Mouse (Mus musculus): ENCODE data around the gene Pef1. TPM values are rescaled to one million over a fixed set of nuclear protein-coding genes. Genes with fewer than 3 reads are reported as not detected.
A peak's percentile ranks its signal among the peaks of the same experiment; 100 is the strongest.

Gene Pef1
- polyA plus RNA-seq, 1 experiment from 2014 or later = 74.3 TPM

DNA sequence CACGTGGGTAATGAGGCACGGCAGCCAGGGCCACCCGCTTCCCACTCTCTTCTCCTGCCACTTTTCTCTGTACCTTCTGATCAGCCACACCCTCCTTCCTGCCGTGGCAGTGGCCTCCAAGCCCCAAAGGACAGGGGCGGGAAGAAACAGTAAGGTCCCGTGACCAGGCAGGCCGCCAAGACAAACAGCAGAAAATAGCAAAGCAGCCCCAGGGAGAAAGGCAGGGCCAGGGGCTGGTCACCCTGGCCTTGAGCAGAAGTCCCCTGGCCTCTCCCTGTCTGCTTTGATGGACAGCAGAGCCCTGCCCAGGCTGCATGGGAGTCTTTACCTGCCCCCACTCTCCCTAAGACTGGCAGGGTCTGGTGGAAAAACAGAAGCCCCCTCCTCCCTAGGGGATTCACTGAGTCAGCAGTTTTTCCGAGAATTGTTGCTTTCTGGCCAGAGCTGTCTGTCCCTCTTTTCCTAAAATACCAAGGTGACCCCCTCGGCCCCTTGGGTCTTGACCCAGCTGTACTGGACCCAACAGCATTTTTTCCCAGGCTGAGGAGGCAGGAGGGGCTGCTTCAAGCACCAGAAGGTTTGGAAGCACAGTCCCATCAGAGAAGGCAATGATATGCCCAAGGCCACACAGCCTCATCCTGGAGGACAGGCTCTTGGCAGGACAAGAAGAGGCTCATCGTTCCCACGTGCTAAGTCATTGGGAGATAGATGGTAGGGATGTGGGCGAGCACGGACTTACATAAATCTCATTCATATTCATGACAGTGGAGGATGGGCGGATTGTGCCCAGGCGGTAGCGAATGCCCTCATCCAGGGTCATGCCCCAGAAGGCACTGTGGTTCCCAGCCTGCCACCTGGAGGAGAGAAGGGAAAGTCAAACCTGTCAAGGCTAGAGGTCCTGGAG lies 66.2 kb downstream of the Pef1 start:
- Histone ChIP-seq H3K4me2 (replicated peaks; ENCODE audit: low read depth, low read length) (peak overlapping the region; percentile 20; the same call in 1 of the 2 replicates), H3K27me3 (ENCODE audit: control insufficient read depth, insufficient read depth, low read length) (no peaks in the 10 kb centered on the region), H3K36me3 (ENCODE audit: control insufficient read depth, insufficient read depth, low read length) (no peaks in the 10 kb centered on the region), H3K4me3 (ENCODE audit: low read depth, low read length) (no peak overlapping the region), H3K4me1 (ENCODE audit: control insufficient read depth, insufficient read depth, low read length) (peaks cover 38% of the 10 kb centered on the region), H3K27ac (ENCODE audit: low read length) (peak overlapping the region; percentile 68; the same call in 1 of the 2 replicates), H3K9ac (replicated peaks; ENCODE audit: low read depth, low read length) (no peak overlapping the region), H3K9me3 (ENCODE audit: control insufficient read depth, low read depth, low read length) (no peaks in the 10 kb centered on the region)
- ATAC-seq (ENCODE audit: insufficient number of reproducible peaks, insufficient read depth, low FRiP score, low read depth) = peak; percentile 78
- 44% methylated on average over 16 of the region's 16 CpGs for WGBS

DNA sequence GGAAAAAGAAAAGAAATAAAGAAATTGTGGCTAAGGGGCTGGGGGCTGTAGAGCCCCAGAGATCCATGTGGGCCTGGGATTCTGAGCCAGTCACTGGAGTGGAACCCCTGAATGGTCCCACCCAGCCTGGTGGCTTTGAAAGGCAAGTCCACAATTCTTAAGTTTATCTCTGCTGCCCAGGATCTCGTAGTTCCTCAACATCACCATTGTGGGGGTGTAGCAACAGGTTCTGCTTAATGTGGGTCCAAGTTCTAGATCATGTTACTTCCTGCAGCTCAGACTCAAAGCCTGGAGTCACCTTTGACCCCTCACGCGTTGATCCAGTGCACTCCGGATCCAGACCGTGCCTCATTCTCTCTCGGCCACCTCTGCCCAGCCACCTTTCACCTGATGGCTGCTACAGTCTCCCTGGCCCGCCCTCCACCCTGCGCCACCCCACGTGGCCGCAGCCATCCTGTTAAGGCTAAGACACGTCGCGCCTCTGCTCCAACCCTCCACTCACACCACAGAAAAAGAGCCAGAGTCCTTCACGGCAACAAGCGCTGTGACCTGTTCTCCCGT lies 67.1 kb downstream of the Pef1 start:
- no peak overlapping the region for H3K4me3 ChIP-seq (ENCODE audit: low read depth, low read length)
- WGBS = 82% methylated on average over 16 of the region's 16 CpGs
- 0 out of 2 replicates have a peak, but pooled peaks cover 1% of the 10 kb centered on the region for H3K27me3 ChIP-seq (ENCODE audit: control insufficient read depth, insufficient read depth, low read length)
- no peak overlapping the region for H3K9ac ChIP-seq (replicated peaks; ENCODE audit: low read depth, low read length)
- ATAC-seq (ENCODE audit: insufficient number of reproducible peaks, insufficient read depth, low FRiP score, low read depth) = no peak
- no peaks in the 10 kb centered on the region for H3K9me3 ChIP-seq (ENCODE audit: control insufficient read depth, low read depth, low read length)
- H3K27ac ChIP-seq (ENCODE audit: low read length) = no peak overlapping the region
- H3K36me3 ChIP-seq (ENCODE audit: control insufficient read depth, insufficient read depth, low read length) = no peaks in the 10 kb centered on the region
- no peak overlapping the region for H3K4me2 ChIP-seq (replicated peaks; ENCODE audit: low read depth, low read length)
- H3K4me1 ChIP-seq (ENCODE audit: control insufficient read depth, insufficient read depth, low read length) = peaks cover 39% of the 10 kb centered on the region

DNA sequence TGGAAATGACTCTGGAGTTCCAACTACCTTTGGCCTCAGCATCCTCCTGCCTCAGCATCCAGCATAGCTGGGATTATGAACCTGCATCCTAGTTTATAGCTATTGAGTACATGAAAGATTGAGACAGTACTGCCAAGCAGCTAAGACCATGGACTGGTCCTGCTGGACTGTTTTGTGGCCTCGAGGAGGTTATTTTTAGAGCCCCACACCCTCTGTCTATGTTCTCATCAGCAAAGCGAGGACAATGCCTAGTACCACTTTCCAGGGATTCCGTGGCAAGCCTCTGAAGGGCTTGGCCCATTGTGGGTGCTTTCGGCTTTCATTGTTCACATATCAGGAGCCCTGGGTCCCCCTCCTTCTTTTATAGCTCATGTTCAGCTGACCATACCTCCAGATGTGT lies 68.0 kb downstream of the Pef1 start:
- H3K36me3 ChIP-seq (ENCODE audit: control insufficient read depth, insufficient read depth, low read length) = no peaks in the 10 kb centered on the region
- H3K4me3 ChIP-seq (ENCODE audit: low read depth, low read length) = no peak overlapping the region
- 85% methylated on average over 4 of the region's 4 CpGs for WGBS
- H3K9me3 ChIP-seq (ENCODE audit: control insufficient read depth, low read depth, low read length) = no peaks in the 10 kb centered on the region
- ATAC-seq (ENCODE audit: insufficient number of reproducible peaks, insufficient read depth, low FRiP score, low read depth) = no peak
- H3K4me2 ChIP-seq (replicated peaks; ENCODE audit: low read depth, low read length) = no peak overlapping the region
- no peak overlapping the region for H3K27ac ChIP-seq (ENCODE audit: low read length)
- no peak overlapping the region for H3K9ac ChIP-seq (replicated peaks; ENCODE audit: low read depth, low read length)
- 0 out of 2 replicates have a peak, but pooled peaks cover 2% of the 10 kb centered on the region for H3K27me3 ChIP-seq (ENCODE audit: control insufficient read depth, insufficient read depth, low read length)
- peaks cover 48% of the 10 kb centered on the region for H3K4me1 ChIP-seq (ENCODE audit: control insufficient read depth, insufficient read depth, low read length)

DNA sequence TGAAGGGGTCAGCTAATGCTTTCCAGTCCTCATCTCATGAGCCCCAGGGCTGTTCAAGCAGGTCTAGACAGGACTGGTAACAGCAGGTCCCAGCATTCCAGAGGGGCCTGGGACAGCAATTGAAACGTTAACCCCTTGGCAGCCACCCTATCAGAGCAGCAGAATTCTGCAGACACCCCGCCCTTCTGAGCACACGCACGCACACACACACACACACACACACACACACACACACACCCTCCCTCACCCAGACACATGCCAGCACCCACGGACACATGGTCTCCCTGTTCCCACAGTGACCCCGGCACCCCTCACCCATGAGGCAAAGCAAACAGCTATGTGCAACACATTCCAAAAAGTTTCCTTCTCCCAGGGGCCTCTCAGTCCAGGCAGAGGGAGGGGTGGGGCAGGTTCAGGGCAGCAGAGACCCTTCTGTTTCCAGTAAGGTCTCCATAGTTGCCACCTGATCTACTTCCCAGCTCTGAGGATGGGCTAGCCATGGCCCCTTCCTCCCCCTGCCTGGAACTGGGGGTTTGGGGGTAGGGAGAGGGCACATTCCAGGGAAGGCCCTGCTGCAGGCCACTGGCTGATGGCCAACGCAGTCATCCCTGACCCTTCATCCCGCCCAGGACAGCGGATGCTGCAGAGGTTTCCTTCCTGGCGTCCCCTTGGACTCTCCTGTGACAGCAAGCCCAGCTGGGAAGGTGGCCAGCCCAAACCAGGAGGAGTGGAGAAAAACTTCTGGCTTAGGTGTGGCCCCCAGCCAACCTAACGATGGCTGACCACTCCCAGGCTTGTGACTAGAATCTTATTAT lies 69.8 kb downstream of the Pef1 start:
- H3K4me2 ChIP-seq (replicated peaks; ENCODE audit: low read depth, low read length) = peak overlapping the region; percentile 21; the same call in 1 of the 2 replicates
- peak overlapping the region; percentile 66 for H3K27ac ChIP-seq (ENCODE audit: low read length)
- H3K9ac ChIP-seq (replicated peaks; ENCODE audit: low read depth, low read length) = no peak overlapping the region
- H3K4me3 ChIP-seq (ENCODE audit: low read depth, low read length) = no peak overlapping the region
- whole genome bisulfite sequencing = 33% methylated on average over 11 of the region's 11 CpGs
- 0 out of 2 replicates have a peak, but pooled peaks cover 2% of the 10 kb centered on the region for H3K27me3 ChIP-seq (ENCODE audit: control insufficient read depth, insufficient read depth, low read length)
- no peaks in the 10 kb centered on the region for H3K36me3 ChIP-seq (ENCODE audit: control insufficient read depth, insufficient read depth, low read length)
- peaks cover 48% of the 10 kb centered on the region for H3K4me1 ChIP-seq (ENCODE audit: control insufficient read depth, insufficient read depth, low read length)
- no peak for ATAC-seq (ENCODE audit: insufficient number of reproducible peaks, insufficient read depth, low FRiP score, low read depth)
- no peaks in the 10 kb centered on the region for H3K9me3 ChIP-seq (ENCODE audit: control insufficient read depth, low read depth, low read length)

DNA sequence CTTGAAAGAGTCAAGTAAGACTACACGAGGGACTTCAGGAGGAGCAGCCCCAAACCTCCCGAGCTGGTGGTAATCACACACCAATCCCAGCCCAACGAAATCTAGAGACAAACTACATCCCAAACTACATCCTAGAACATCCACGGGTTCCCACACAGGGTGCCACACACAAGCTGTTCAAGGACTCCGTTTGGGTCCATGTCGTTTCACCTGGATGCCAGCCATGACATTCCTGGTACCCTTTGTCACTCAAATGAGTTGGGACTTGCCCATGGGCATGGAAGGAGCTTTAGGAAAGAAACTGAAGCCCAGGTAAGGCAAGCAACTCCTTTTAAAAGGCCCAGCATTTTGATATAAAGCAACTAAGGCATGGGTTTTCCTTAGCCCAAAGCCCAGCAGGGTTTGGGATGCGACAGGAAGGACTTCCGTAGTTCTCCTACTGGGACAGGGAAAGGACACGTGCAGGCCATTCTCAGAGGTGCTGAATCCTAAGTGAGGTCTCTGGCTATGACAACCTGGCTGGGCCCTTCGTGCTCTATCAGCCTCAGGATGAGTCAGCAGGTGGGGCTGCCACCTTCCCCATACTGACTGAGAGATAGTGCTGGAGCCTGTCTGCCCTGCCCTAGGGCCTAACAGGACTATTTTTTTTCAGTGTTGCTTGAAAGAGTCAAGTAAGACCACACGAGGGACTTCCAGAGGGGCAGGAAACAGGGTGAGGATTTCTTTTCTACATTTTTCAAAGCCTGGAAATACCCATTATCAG lies 70.9 kb downstream of the Pef1 start:
- Histone ChIP-seq H3K9ac (replicated peaks; ENCODE audit: low read depth, low read length) (no peak overlapping the region), H3K36me3 (ENCODE audit: control insufficient read depth, insufficient read depth, low read length) (no peaks in the 10 kb centered on the region), H3K4me3 (ENCODE audit: low read depth, low read length) (no peak overlapping the region), H3K4me1 (ENCODE audit: control insufficient read depth, insufficient read depth, low read length) (peaks cover 37% of the 10 kb centered on the region), H3K27ac (ENCODE audit: low read length) (no peak overlapping the region; the same call in 1 of the 2 replicates), H3K4me2 (replicated peaks; ENCODE audit: low read depth, low read length) (peak overlapping the region; percentile 49), H3K27me3 (ENCODE audit: control insufficient read depth, insufficient read depth, low read length) (0 out of 2 replicates have a peak, but pooled peaks cover 2% of the 10 kb centered on the region), H3K9me3 (ENCODE audit: control insufficient read depth, low read depth, low read length) (no peaks in the 10 kb centered on the region)
- WGBS = 72% methylated on average over 11 of the region's 11 CpGs
- no peak for ATAC-seq (ENCODE audit: insufficient number of reproducible peaks, insufficient read depth, low FRiP score, low read depth)

DNA sequence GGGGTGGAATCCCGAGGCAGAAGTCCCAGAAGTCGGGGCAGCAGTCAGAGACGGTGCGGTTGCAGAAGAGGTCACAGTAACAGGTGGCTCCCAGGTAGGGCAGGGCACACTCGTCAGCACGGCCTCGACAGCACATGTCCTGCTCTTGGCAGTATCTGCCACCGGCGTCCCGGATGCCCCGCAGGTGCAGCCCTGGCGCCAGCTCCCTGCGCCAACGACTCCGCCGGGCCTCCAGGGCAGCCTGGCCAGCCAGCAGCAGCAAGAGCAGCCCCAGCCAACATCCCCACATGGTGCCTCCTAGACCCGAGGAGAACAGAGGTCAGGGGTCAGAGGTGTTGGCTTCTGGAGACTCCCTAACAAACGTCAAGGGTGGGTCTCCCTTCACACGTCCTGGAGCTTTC lies 71.6 kb downstream of the Pef1 start:
- peak overlapping the region; percentile 25; the same call in 1 of the 2 replicates for H3K4me3 ChIP-seq (ENCODE audit: low read depth, low read length)
- 44% methylated on average over 19 of the region's 19 CpGs for WGBS
- H3K4me2 ChIP-seq (replicated peaks; ENCODE audit: low read depth, low read length) = peak overlapping the region; percentile 49
- no peak for ATAC-seq (ENCODE audit: insufficient number of reproducible peaks, insufficient read depth, low FRiP score, low read depth)
- H3K36me3 ChIP-seq (ENCODE audit: control insufficient read depth, insufficient read depth, low read length) = no peaks in the 10 kb centered on the region
- 0 out of 2 replicates have a peak, but pooled peaks cover 2% of the 10 kb centered on the region for H3K27me3 ChIP-seq (ENCODE audit: control insufficient read depth, insufficient read depth, low read length)
- peaks cover 33% of the 10 kb centered on the region for H3K4me1 ChIP-seq (ENCODE audit: control insufficient read depth, insufficient read depth, low read length)
- no peaks in the 10 kb centered on the region for H3K9me3 ChIP-seq (ENCODE audit: control insufficient read depth, low read depth, low read length)
- peak overlapping the region; percentile 7; the same call in 1 of the 2 replicates for H3K9ac ChIP-seq (replicated peaks; ENCODE audit: low read depth, low read length)
- H3K27ac ChIP-seq (ENCODE audit: low read length) = no peak overlapping the region; the same call in 1 of the 2 replicates

DNA sequence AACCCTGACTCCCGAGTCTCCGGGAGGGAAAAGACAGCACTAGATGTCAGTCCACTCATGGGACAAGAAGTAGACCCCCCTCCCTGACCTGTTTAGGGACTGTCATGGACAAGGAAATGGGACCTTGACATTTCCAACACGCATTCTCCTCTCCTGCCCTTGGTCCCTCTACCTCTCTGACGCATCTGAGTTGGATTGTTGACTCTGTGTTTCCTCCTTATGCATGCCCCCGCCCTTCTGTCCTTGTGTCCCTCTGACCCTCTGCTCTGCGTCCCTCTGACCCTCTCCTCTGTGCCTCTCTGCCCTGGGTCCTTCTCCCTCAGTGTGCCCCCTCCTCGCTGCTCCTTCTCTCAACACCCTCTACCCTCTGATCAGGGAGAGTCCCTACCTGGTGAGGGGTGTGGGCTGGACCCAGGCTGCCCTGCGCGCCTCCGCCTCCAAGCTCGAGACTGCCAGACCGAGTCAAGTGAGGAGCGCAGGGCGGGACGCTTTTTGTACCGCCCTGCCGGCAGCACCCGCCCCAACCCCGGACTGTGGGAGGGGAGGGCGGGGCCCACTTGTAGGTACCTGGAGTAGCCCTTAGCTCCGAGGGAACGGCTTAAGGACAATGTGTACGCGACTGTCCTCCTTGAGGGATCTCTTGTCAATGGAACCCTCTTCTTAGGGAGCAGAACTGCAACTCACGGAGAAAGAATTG lies 72.1 kb downstream of the Pef1 start:
- 2% methylated on average over 25 of the region's 25 CpGs for WGBS
- Histone ChIP-seq H3K27ac (ENCODE audit: low read length) (no peak overlapping the region; the same call in 1 of the 2 replicates), H3K36me3 (ENCODE audit: control insufficient read depth, insufficient read depth, low read length) (no peaks in the 10 kb centered on the region), H3K27me3 (ENCODE audit: control insufficient read depth, insufficient read depth, low read length) (0 out of 2 replicates have a peak, but pooled peaks cover 2% of the 10 kb centered on the region), H3K4me1 (ENCODE audit: control insufficient read depth, insufficient read depth, low read length) (peaks cover 33% of the 10 kb centered on the region), H3K4me2 (replicated peaks; ENCODE audit: low read depth, low read length) (peak overlapping the region; percentile 49), H3K9me3 (ENCODE audit: control insufficient read depth, low read depth, low read length) (no peaks in the 10 kb centered on the region), H3K4me3 (ENCODE audit: low read depth, low read length) (peak overlapping the region; percentile 25), H3K9ac (replicated peaks; ENCODE audit: low read depth, low read length) (peak overlapping the region; percentile 7)
- peak; percentile 82 for ATAC-seq (ENCODE audit: insufficient number of reproducible peaks, insufficient read depth, low FRiP score, low read depth)

Data from stomach, embryonic 14.5 days (tissue).